Mouse (Mus musculus): ENCODE results near the gene Cfap97d1.

DNA sequence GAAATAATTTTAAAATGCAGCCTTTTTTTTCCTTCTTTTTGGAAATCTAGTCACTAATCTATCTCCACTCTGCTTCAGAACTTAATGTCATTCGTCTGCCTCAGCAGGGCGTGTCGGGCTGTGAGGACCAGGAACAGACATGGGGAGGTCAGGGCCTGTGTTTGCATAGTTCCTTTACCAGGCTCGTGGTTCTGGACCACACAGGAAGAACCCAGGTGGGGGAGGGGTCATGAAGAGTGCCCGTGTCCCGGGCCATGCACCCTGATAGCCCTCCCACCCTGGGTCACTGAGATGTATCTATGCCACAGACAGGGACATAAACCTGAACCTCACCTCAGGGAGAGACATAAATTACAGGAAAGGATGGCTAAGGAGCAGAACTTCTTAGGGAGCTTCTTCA is 9.9 kb upstream of the Cfap97d1 start:
- TF ChIP-seq CTCF (IDR thresholded peaks at IDR 0.05; ENCODE audit: borderline replicate concordance, insufficient read depth, low read depth, low read length) (no peak), POLR2A (IDR thresholded peaks at IDR 0.05; ENCODE audit: borderline replicate concordance, insufficient read depth, low read length) (no peak)

Measured in cerebellum, adult 2 months (tissue).